Mouse (Mus musculus) midbrain, embryonic 16.5 days (tissue): Measurements from ENCODE around the gene Gm38431. TPM values are rescaled to one million over a fixed set of nuclear protein-coding genes. Genes with fewer than 3 reads are reported as not detected.

ENCODE experiments used
- ATAC-seq: fragments of 200-750 bp; cut with Nextera tagmentation; 2 replicates; pipeline ENCODE4 v1.8.0; 2017; ENCODE audit warnings: moderate TSS enrichment
- H3K27ac ChIP-seq: fragments of 300-500 bp; sonication (generic); 2 replicates; pipeline ENCODE4 v1.5.1; 2014; ENCODE audit warnings: mild to moderate bottlenecking, low read length, mixed read lengths
- H3K27me3 ChIP-seq: fragments of 300-500 bp; sonication (generic); 2 replicates; pipeline ENCODE4 v1.6.1; 2014; ENCODE audit warnings: low read depth, low read length, mixed read lengths; ENCODE audit not compliant: control insufficient read depth, insufficient read depth
- H3K36me3 ChIP-seq: fragments of 300-500 bp; sonication (generic); 2 replicates; pipeline ENCODE4 v1.6.1; 2014; ENCODE audit warnings: mild to moderate bottlenecking, low read length, moderate library complexity, mixed read lengths; ENCODE audit not compliant: control insufficient read depth, insufficient read depth
- H3K4me1 ChIP-seq: fragments of 300-500 bp; sonication (generic); 2 replicates; pipeline ENCODE4 v1.6.1; 2014; ENCODE audit warnings: mild to moderate bottlenecking, low read length, mixed read lengths; ENCODE audit not compliant: control insufficient read depth, insufficient read depth
- H3K4me2 ChIP-seq: fragments of 300-500 bp; sonication (generic); 2 replicates; pipeline ENCODE4 v1.6.1; 2014; ENCODE audit warnings: mild to moderate bottlenecking, low read length, mixed read lengths
- H3K4me3 ChIP-seq: fragments of 300-500 bp; sonication (generic); 2 replicates; pipeline ENCODE4 v1.5.1; 2014; ENCODE audit warnings: low read depth, mild to moderate bottlenecking, low read length, moderate library complexity, mixed read lengths
- H3K9ac ChIP-seq: fragments of 300-500 bp; sonication (generic); 2 replicates; pipeline ENCODE4 v1.6.1; 2014; ENCODE audit warnings: low read depth, low read length, mixed read lengths
- H3K9me3 ChIP-seq: fragments of 300-500 bp; sonication (generic); replicated peaks from 2 replicates; pipeline ENCODE4 v1.6.1; 2014; ENCODE audit warnings: mild to moderate bottlenecking, low read length, mixed read lengths; ENCODE audit not compliant: control insufficient read depth, poor library complexity, severe bottlenecking
- WGBS: fragments of 180-500 bp; shearing (Covaris S2); extraction: QIAGEN DNeasy Blood & Tissue Kit; methylation state at CpG from one replicate; pipeline ENCODE4 v1.1.7; 2014; 5-methylcytosine and 5-hydroxymethylcytosine counted together
- polyA plus RNA-seq: library from polyadenylated mRNA; unstranded; fragments of >200 nt; fragmentation: Nextera tagmentation; extraction: Ambion mirVana; gene quantifications from 2 replicates; pipeline ENCODE4 v1.2.1, GENCODE M21; 2015

Gene Gm38431
- polyA plus RNA-seq, 1 experiment from 2014 or later, result 1.9 TPM

DNA sequence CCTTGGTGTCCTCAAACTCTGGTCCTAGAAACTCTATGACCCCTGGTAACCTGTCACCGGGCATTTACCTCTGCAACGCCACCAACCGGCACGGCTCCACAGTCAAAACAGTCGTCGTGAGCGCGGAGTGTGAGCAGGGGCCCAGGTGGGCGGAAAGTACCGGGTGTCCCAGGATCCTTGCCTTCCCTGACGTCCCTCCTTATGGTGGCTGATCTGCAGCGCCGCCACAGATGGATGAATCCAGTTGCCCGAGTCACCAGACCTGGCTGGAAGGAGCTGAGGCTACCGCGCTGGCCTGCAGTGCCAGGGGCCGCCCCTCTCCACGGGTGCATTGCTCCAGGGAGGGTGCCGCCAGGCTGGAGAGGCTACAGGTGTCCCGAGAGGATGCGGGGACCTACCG, 55.1 kb downstream of the Gm38431 start:
- Histone ChIP-seq H3K4me2 (peak overlapping the region; percentile 86), H3K27me3 (peaks cover 81% of the 10 kb centered on the region), H3K4me1 (peaks cover 49% of the 10 kb centered on the region), H3K27ac (no peak overlapping the region), H3K9ac (peak overlapping the region; percentile 84), H3K4me3 (peak overlapping the region; percentile 57), H3K36me3 (no peaks in the 10 kb centered on the region), H3K9me3 (no peaks in the 10 kb centered on the region)
- 1% methylated on average over 22 of the region's 22 CpGs for WGBS
- peak; percentile 6; the same call in 1 of the 2 replicates for ATAC-seq

DNA sequence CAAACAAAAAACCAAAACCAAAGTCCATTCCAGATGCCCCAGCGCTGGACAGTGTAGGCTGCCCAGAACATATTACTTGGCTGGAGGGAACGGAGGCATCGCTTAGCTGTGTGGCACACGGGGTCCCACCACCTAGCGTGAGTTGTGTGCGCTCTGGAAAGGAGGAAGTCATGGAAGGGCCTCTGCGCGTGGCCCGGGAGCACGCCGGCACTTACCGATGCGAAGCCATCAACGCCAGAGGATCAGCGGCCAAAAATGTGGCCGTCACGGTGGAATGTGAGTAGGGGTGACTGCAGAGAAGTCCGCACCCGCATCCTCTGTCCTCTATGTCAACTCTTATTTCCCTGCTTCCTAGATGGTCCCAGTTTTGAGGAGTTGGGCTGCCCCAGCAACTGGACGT, 55.6 kb downstream of the Gm38431 start:
- ATAC-seq, result no peak
- Histone ChIP-seq H3K27me3 (peaks cover 81% of the 10 kb centered on the region), H3K27ac (no peak overlapping the region), H3K9me3 (no peaks in the 10 kb centered on the region), H3K4me3 (peak overlapping the region; percentile 57), H3K9ac (no peak overlapping the region), H3K4me2 (peak overlapping the region; percentile 86), H3K4me1 (peaks cover 50% of the 10 kb centered on the region), H3K36me3 (no peaks in the 10 kb centered on the region)
- 7% methylated on average over 20 of the region's 20 CpGs for WGBS

DNA sequence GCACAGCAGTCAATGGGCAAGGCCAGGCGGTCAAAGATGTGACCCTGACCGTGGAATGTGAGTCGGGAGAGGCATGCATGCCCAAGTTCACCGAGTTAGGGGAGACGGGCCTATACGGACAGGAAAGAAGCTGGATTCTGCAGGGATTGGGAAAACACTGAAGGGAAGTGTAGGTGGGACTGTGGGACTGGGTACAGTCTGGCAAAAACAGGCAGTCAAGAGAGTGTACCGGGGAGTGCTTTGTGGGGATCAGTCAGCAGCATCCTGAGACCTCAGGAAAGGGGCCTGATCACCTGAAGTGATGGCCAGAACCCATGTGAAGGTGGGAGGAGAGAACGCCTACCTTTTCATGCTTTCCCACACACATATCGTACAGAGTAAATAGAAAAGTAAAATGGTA, 56.2 kb downstream of the Gm38431 start:
- Histone ChIP-seq H3K36me3 (no peaks in the 10 kb centered on the region), H3K4me2 (peak overlapping the region; percentile 86), H3K9ac (0 out of 2 replicates have a peak overlapping the region, but pooled peaks have one; percentile 5), H3K9me3 (no peaks in the 10 kb centered on the region), H3K4me1 (peaks cover 53% of the 10 kb centered on the region), H3K27me3 (peaks cover 79% of the 10 kb centered on the region), H3K4me3 (peak overlapping the region; percentile 12; the same call in 1 of the 2 replicates), H3K27ac (no peak overlapping the region)
- WGBS, result 15% methylated on average over 9 of the region's 9 CpGs
- no peak for ATAC-seq

DNA sequence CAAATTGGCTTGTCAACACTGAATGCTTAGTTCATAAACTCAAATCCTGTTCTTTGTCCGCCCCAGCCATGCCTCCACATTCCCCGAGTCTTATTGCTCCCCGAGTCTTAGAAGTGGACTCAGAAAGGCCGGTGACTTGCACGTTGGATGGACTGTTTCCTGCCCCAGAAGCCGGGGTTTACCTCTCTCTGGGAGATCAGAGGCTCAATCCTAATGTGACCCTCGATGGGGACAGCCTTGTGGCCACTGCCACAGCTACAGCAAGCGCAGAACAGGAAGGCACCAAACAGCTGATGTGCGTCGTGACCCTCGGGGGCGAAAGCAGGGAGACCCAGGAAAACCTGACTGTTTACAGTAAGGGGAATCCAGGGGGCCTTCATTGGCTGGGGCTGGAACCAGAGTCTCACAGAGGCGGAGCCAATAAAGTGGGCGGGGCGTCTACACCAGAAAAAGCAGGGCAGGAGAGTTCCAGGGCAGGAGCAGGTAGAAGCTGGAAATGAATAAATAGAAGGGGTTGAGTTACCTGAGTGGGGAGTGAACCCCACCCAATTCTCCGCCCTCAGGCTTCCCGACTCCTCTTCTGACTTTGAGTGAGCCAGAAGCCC, 57.2 kb downstream of the Gm38431 start:
- WGBS, result 6% methylated on average over 17 of the region's 17 CpGs
- Histone ChIP-seq H3K4me2 (no peak overlapping the region; the same call in 1 of the 2 replicates), H3K27me3 (peaks cover 80% of the 10 kb centered on the region), H3K9ac (no peak overlapping the region), H3K4me3 (no peak overlapping the region; the same call in 1 of the 2 replicates), H3K27ac (no peak overlapping the region), H3K36me3 (no peaks in the 10 kb centered on the region), H3K9me3 (no peaks in the 10 kb centered on the region), H3K4me1 (peaks cover 59% of the 10 kb centered on the region)
- ATAC-seq, result no peak

DNA sequence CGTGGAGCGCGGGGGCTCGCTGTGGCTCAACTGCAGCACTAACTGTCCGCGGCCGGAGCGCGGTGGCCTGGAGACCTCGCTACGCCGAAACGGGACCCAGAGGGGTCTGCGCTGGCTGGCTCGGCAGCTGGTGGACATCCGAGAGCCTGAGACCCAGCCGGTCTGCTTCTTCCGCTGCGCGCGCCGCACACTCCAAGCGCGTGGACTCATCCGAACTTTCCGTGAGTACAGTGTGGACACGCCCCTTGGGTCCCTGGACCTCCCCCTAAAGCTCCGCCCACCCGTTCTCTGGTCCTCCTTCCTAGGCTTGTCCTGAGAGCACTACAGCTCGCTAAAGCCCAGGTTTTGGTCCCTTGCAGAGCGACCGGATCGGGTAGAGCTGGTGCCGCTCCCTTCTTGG, 58.7 kb downstream of the Gm38431 start:
- Histone ChIP-seq H3K27me3 (peaks cover 79% of the 10 kb centered on the region), H3K4me3 (peak overlapping the region; percentile 54), H3K36me3 (no peaks in the 10 kb centered on the region), H3K9me3 (no peaks in the 10 kb centered on the region), H3K4me1 (peaks cover 58% of the 10 kb centered on the region), H3K4me2 (peak overlapping the region; percentile 97), H3K27ac (no peak overlapping the region), H3K9ac (no peak overlapping the region)
- 1% methylated on average over 34 of the region's 34 CpGs for WGBS
- ATAC-seq, result no peak

DNA sequence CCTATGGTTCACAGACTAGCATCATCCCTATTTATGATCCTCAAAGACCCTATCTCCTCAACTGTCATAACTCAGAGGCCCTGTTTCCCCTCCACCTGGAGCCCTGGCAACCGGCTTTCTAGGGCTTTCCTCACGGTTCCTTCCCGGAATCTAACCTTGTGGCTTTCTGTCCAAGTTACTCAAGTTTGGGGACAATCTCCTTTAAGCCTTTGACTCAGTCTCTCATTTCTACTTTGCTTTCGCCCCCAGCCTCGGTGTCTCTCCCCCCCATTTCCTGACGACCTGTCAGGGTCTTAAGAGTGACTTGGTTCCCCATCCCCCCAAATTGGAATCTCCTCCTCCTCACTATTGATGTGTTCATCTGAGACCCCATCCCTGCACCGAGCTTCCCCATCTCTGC, 59.3 kb downstream of the Gm38431 start:
- ATAC-seq, result no peak
- Histone ChIP-seq H3K27me3 (peaks cover 73% of the 10 kb centered on the region), H3K4me3 (peak overlapping the region; percentile 54), H3K27ac (no peak overlapping the region), H3K9ac (peak overlapping the region; percentile 76; the same call in 1 of the 2 replicates), H3K9me3 (no peaks in the 10 kb centered on the region), H3K4me1 (peaks cover 53% of the 10 kb centered on the region), H3K4me2 (peak overlapping the region; percentile 97), H3K36me3 (no peaks in the 10 kb centered on the region)
- 2% methylated on average over 7 of the region's 7 CpGs for WGBS

DNA sequence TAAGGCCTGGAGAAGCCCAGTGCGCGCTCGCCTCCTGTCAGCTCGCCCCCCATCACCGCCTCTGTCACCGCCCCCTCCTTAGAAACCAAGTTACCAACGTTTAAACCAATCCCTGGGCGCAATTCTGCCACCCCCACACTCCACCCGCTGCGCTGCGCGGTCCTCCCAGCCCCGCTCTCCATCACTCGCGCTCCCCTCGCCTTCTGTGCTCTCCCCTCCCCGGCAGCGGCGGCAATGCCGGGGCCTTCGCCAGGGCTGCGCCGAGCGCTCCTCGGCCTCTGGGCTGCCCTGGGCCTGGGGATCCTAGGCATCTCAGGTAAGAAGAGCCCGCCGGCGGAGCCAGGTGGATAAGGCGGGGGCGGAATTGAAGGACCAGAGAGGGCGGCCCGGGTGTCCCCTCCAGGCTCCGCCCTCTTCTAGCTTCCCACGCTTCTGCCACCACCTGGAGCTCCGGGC, 59.9 kb downstream of the Gm38431 start, which contains the start of gene Icam5:
Icam5 (plus strand) TSS at position 178 of the 456 bp plus-strand sequence.
- peaks cover 70% of the 10 kb centered on the region for H3K27me3 ChIP-seq
- no peaks in the 10 kb centered on the region for H3K36me3 ChIP-seq
- peak within 1 kb of the TSS; percentile 54 for H3K4me3 ChIP-seq
- no peaks in the 10 kb centered on the region for H3K9me3 ChIP-seq
- H3K27ac ChIP-seq, result peak within 1 kb of the TSS; percentile 64; the same call in 1 of the 2 replicates
- peak within 1 kb of the TSS; percentile 76 for H3K9ac ChIP-seq
- H3K4me1 ChIP-seq, result peaks cover 48% of the 10 kb centered on the region
- peak; percentile 44 for ATAC-seq
- H3K4me2 ChIP-seq, result peak within 1 kb of the TSS; percentile 97
- under 1% methylated on average over 30 of the region's 35 CpGs for WGBS

DNA sequence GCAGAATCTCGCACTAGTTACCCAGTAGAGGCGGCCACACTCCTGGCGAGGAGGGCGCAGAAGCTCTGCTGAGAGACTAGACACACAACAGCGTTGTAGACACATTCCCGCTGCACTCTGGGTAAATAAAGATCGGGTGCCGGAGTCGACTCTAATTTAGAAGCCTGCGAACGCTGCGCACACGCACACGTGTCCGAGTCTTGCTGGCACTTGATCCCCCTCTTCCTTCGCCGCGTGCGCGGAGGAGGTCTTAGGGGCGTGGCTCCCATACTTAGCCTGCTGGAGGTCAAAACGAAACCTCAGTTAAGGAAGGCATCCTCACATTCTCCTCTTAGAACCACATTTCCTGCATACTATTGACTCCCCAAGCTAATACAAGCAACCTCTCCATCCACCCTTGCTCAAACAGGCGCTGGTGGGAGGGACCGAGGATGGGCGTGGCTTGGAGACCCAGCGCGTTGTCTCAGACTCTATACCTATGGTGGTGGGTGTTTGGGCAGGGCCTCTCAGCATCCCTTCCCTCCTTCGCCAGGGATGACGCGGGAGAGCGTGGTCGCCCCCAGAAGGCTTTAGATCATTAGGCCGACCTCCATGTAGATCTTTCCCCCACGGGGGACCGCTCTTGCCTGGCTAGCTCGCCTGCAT, 60.4 kb downstream of the Gm38431 start:
- H3K4me1 ChIP-seq, result peaks cover 42% of the 10 kb centered on the region
- H3K27ac ChIP-seq, result peak overlapping the region; percentile 64; the same call in 1 of the 2 replicates
- no peaks in the 10 kb centered on the region for H3K9me3 ChIP-seq
- under 1% methylated on average over 36 of the region's 36 CpGs for WGBS
- peaks cover 64% of the 10 kb centered on the region for H3K27me3 ChIP-seq
- peak overlapping the region; percentile 97 for H3K4me2 ChIP-seq
- peak overlapping the region; percentile 54 for H3K4me3 ChIP-seq
- no peaks in the 10 kb centered on the region for H3K36me3 ChIP-seq
- H3K9ac ChIP-seq, result peak overlapping the region; percentile 76
- peak; percentile 71 for ATAC-seq

DNA sequence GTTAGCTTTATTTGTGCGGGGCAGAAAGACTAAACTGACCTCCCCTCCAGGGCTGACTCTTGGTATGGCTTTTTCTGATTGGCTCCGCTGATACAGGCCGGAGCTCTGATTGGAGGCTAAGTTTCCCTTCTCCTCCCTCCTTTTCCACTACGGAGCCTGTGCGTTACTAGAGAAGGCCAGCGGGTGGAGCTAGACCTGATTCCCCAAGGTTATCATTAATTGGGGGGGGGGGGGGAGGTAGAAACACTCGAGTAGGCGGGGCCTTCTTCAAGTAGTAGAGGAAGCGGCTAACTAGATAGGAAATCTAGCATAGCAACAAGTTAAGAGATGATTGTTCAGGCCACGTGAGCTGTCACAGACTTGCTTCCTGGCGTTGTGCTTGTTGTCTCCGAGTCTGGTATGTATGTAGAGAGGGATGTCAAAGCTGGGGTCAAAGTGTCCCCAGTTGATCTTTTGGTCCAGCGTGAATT, 61.0 kb downstream of the Gm38431 start:
- H3K27ac ChIP-seq, result no peak overlapping the region; the same call in 1 of the 2 replicates
- H3K27me3 ChIP-seq, result peaks cover 59% of the 10 kb centered on the region
- 0% methylated on average over 13 of the region's 13 CpGs for WGBS
- H3K9me3 ChIP-seq, result no peaks in the 10 kb centered on the region
- peak overlapping the region; percentile 54 for H3K4me3 ChIP-seq
- ATAC-seq, result peak; percentile 41
- H3K36me3 ChIP-seq, result no peaks in the 10 kb centered on the region
- peak overlapping the region; percentile 97 for H3K4me2 ChIP-seq
- peaks cover 37% of the 10 kb centered on the region for H3K4me1 ChIP-seq
- no peak overlapping the region for H3K9ac ChIP-seq
